Mouse (Mus musculus): ENCODE measurements around the gene Aldh4a1. TPM values are rescaled to one million over a fixed set of nuclear protein-coding genes. Genes with fewer than 3 reads are reported as not detected.

Gene Aldh4a1
- polyA plus RNA-seq, 1 experiment: 7.0 TPM

- no peak overlapping the region for H3K27ac ChIP-seq (ENCODE audit: control insufficient read depth, insufficient read depth, low read depth, low read length)
- no peak overlapping the region for H3K4me3 ChIP-seq (ENCODE audit: control insufficient read depth, low read depth, low read length)
- peaks cover 13% of the 10 kb centered on the region for H3K4me1 ChIP-seq (ENCODE audit: control insufficient read depth, insufficient read depth, low read length)
- TF ChIP-seq CTCF (IDR thresholded peaks at IDR 0.05; ENCODE audit: control insufficient read depth, insufficient read depth, insufficient replicate concordance, low read depth, low read length) (no peak), POLR2A (IDR thresholded peaks at IDR 0.05; ENCODE audit: control insufficient read depth, low read depth, low read length) (no peak)
- H3K36me3 ChIP-seq (ENCODE audit: control insufficient read depth, insufficient read depth, low read length): no peaks in the 10 kb centered on the region
- no peaks in the 10 kb centered on the region for H3K27me3 ChIP-seq (ENCODE audit: control insufficient read depth, insufficient read depth, low read length)
Observed at GRCm38 (mm10) chr4:139577006-139577405, 45.7 kb upstream of the Aldh4a1 start.

GRCm38 (mm10) chr4:139578389-139578788 is 44.3 kb upstream of the Aldh4a1 start:
- TF ChIP-seq CTCF (IDR thresholded peaks at IDR 0.05; ENCODE audit: control insufficient read depth, insufficient read depth, insufficient replicate concordance, low read depth, low read length) (no peak), POLR2A (IDR thresholded peaks at IDR 0.05; ENCODE audit: control insufficient read depth, low read depth, low read length) (no peak)
- Histone ChIP-seq H3K4me1 (ENCODE audit: control insufficient read depth, insufficient read depth, low read length) (peaks cover 13% of the 10 kb centered on the region), H3K27me3 (ENCODE audit: control insufficient read depth, insufficient read depth, low read length) (no peaks in the 10 kb centered on the region), H3K36me3 (ENCODE audit: control insufficient read depth, insufficient read depth, low read length) (no peaks in the 10 kb centered on the region), H3K4me3 (ENCODE audit: control insufficient read depth, low read depth, low read length) (no peak overlapping the region), H3K27ac (ENCODE audit: control insufficient read depth, insufficient read depth, low read depth, low read length) (no peak overlapping the region)

GRCm38 (mm10) chr4:139579003-139579402 is 43.7 kb upstream of the Aldh4a1 start:
- Histone ChIP-seq H3K27me3 (ENCODE audit: control insufficient read depth, insufficient read depth, low read length) (no peaks in the 10 kb centered on the region), H3K4me3 (ENCODE audit: control insufficient read depth, low read depth, low read length) (no peak overlapping the region), H3K36me3 (ENCODE audit: control insufficient read depth, insufficient read depth, low read length) (no peaks in the 10 kb centered on the region), H3K4me1 (ENCODE audit: control insufficient read depth, insufficient read depth, low read length) (peaks cover 8% of the 10 kb centered on the region; the same call in 1 of the 2 replicates), H3K27ac (ENCODE audit: control insufficient read depth, insufficient read depth, low read depth, low read length) (no peak overlapping the region)
- no peak for TF ChIP-seq POLR2A (IDR thresholded peaks at IDR 0.05; ENCODE audit: control insufficient read depth, low read depth, low read length)

GRCm38 (mm10) chr4:139579466-139579865 is 43.2 kb upstream of the Aldh4a1 start:
- Histone ChIP-seq H3K36me3 (ENCODE audit: control insufficient read depth, insufficient read depth, low read length) (no peaks in the 10 kb centered on the region), H3K4me1 (ENCODE audit: control insufficient read depth, insufficient read depth, low read length) (peaks cover 8% of the 10 kb centered on the region; the same call in 1 of the 2 replicates), H3K27me3 (ENCODE audit: control insufficient read depth, insufficient read depth, low read length) (no peaks in the 10 kb centered on the region), H3K27ac (ENCODE audit: control insufficient read depth, insufficient read depth, low read depth, low read length) (no peak overlapping the region), H3K4me3 (ENCODE audit: control insufficient read depth, low read depth, low read length) (no peak overlapping the region)
- TF ChIP-seq POLR2A (IDR thresholded peaks at IDR 0.05; ENCODE audit: control insufficient read depth, low read depth, low read length) (no peak), CTCF (IDR thresholded peaks at IDR 0.05; ENCODE audit: control insufficient read depth, insufficient read depth, insufficient replicate concordance, low read depth, low read length) (no peak)

- no peak overlapping the region for H3K4me3 ChIP-seq (ENCODE audit: control insufficient read depth, low read depth, low read length)
- H3K27me3 ChIP-seq (ENCODE audit: control insufficient read depth, insufficient read depth, low read length): no peaks in the 10 kb centered on the region
- no peaks in the 10 kb centered on the region for H3K36me3 ChIP-seq (ENCODE audit: control insufficient read depth, insufficient read depth, low read length)
- no peak overlapping the region for H3K27ac ChIP-seq (ENCODE audit: control insufficient read depth, insufficient read depth, low read depth, low read length)
- H3K4me1 ChIP-seq (ENCODE audit: control insufficient read depth, insufficient read depth, low read length): peaks cover 5% of the 10 kb centered on the region; the same call in 1 of the 2 replicates
- TF ChIP-seq POLR2A (IDR thresholded peaks at IDR 0.05; ENCODE audit: control insufficient read depth, low read depth, low read length) (no peak), CTCF (IDR thresholded peaks at IDR 0.05; ENCODE audit: control insufficient read depth, insufficient read depth, insufficient replicate concordance, low read depth, low read length) (no peak)
Observed at GRCm38 (mm10) chr4:139580663-139581336, 41.9 kb upstream of the Aldh4a1 start.

- no peaks in the 10 kb centered on the region; the same call in 1 of the 2 replicates for H3K4me1 ChIP-seq (ENCODE audit: control insufficient read depth, insufficient read depth, low read length)
- no peaks in the 10 kb centered on the region for H3K27me3 ChIP-seq (ENCODE audit: control insufficient read depth, insufficient read depth, low read length)
- no peak overlapping the region for H3K27ac ChIP-seq (ENCODE audit: control insufficient read depth, insufficient read depth, low read depth, low read length)
- no peak overlapping the region for H3K4me3 ChIP-seq (ENCODE audit: control insufficient read depth, low read depth, low read length)
- TF ChIP-seq POLR2A (IDR thresholded peaks at IDR 0.05; ENCODE audit: control insufficient read depth, low read depth, low read length) (no peak), CTCF (IDR thresholded peaks at IDR 0.05; ENCODE audit: control insufficient read depth, insufficient read depth, insufficient replicate concordance, low read depth, low read length) (no peak)
- no peaks in the 10 kb centered on the region for H3K36me3 ChIP-seq (ENCODE audit: control insufficient read depth, insufficient read depth, low read length)
Observed at GRCm38 (mm10) chr4:139581427-139582051, 41.1 kb upstream of the Aldh4a1 start.

- no peaks in the 10 kb centered on the region for H3K36me3 ChIP-seq (ENCODE audit: control insufficient read depth, insufficient read depth, low read length)
- no peak overlapping the region for H3K4me3 ChIP-seq (ENCODE audit: control insufficient read depth, low read depth, low read length)
- no peaks in the 10 kb centered on the region for H3K27me3 ChIP-seq (ENCODE audit: control insufficient read depth, insufficient read depth, low read length)
- TF ChIP-seq CTCF (IDR thresholded peaks at IDR 0.05; ENCODE audit: control insufficient read depth, insufficient read depth, insufficient replicate concordance, low read depth, low read length) (no peak), POLR2A (IDR thresholded peaks at IDR 0.05; ENCODE audit: control insufficient read depth, low read depth, low read length) (no peak)
- no peaks in the 10 kb centered on the region; the same call in 1 of the 2 replicates for H3K4me1 ChIP-seq (ENCODE audit: control insufficient read depth, insufficient read depth, low read length)
- no peak overlapping the region for H3K27ac ChIP-seq (ENCODE audit: control insufficient read depth, insufficient read depth, low read depth, low read length)
Observed at GRCm38 (mm10) chr4:139582346-139582745, 40.3 kb upstream of the Aldh4a1 start.

All from testis, adult 2 months (tissue).